Mouse (Mus musculus): ENCODE measurements around the gene Gm45140. TPM values are rescaled to one million over a fixed set of nuclear protein-coding genes. Genes with fewer than 3 reads are reported as not detected.

Gm45140 gene
- polyA plus RNA-seq (2014; fragmentation: Nextera tagmentation; extraction: Ambion mirVana): 3.6 and 4.1 TPM in 2 replicates

DNA sequence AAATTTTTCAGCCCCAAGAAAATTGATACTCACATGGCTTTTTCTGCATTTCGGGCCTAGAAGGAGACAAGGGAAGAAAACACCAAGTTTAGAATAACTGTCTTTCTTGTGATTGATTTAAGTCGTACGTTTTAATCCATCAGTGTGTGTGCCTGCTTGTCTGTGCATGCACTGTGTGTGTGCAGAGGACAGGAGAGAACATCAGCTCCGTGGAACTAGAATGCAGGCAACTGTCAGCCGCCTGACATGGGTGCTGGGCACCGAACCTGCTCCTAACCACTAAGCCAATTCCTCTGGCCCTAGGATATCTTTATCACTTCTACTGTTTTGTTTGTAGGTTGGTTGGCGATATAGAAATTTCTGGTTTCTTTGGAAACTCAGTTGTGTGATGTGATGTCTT, at the start of gene Gm45140:
Gene Gm45140, minus strand, starts transcription at position 101 of the 400 bp plus-strand sequence.
- Histone ChIP-seq H3K4me2 (ENCODE audit: low read depth, low read length) (no peak within 1 kb of the TSS), H3K36me3 (ENCODE audit: control insufficient read depth, insufficient read depth, low read length) (peaks cover 36% of the 10 kb centered on the region), H3K27ac (replicated peaks; ENCODE audit: low read depth, low read length) (no peak within 1 kb of the TSS), H3K4me3 (ENCODE audit: low read depth, low read length) (no peak within 1 kb of the TSS), H3K9me3 (ENCODE audit: control insufficient read depth, low read length) (no peaks in the 10 kb centered on the region), H3K9ac (ENCODE audit: low read depth, low read length) (no peak within 1 kb of the TSS), H3K27me3 (replicated peaks; ENCODE audit: control insufficient read depth, insufficient read depth, low read length) (no peaks in the 10 kb centered on the region), H3K4me1 (ENCODE audit: control insufficient read depth, insufficient read depth, low read length) (peaks cover 3% of the 10 kb centered on the region; the same call in 1 of the 2 replicates)
- WGBS: 89% methylated on average over 7 of the region's 7 CpGs
- no peak for DNase-seq (ENCODE audit: low spot score)
- no peak for ATAC-seq (ENCODE audit: low read depth)

DNA sequence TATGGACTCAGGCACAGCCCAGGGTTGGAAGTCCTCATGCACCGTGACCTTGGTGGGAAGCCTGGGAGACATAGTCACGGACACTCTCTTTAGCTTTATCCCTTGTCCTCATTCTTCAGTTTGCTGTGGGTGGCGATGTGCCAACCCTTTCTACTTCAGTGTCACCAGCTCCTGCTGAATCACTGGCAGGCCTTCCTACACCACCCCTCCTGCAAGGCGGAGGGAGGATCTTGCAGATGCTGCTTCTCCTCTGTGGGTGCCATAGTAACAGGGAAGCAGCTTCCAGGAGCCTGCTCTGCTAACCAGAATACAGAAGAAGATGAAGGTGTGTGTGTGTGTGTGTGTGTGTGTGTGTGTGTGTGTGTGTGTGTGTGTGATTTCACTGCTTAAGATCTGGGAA, 47.2 kb upstream of the Gm45140 start:
- Histone ChIP-seq H3K9me3 (ENCODE audit: control insufficient read depth, low read length) (no peaks in the 10 kb centered on the region), H3K27ac (replicated peaks; ENCODE audit: low read depth, low read length) (no peak overlapping the region), H3K27me3 (replicated peaks; ENCODE audit: control insufficient read depth, insufficient read depth, low read length) (no peaks in the 10 kb centered on the region), H3K4me2 (ENCODE audit: low read depth, low read length) (no peak overlapping the region), H3K9ac (ENCODE audit: low read depth, low read length) (no peak overlapping the region), H3K4me3 (ENCODE audit: low read depth, low read length) (no peak overlapping the region), H3K36me3 (ENCODE audit: control insufficient read depth, insufficient read depth, low read length) (no peaks in the 10 kb centered on the region), H3K4me1 (ENCODE audit: control insufficient read depth, insufficient read depth, low read length) (no peaks in the 10 kb centered on the region)
- no peak for ATAC-seq (ENCODE audit: low read depth)
- 53% methylated on average over 4 of the region's 4 CpGs for WGBS
- DNase-seq (ENCODE audit: low spot score): peak; percentile 4

DNA sequence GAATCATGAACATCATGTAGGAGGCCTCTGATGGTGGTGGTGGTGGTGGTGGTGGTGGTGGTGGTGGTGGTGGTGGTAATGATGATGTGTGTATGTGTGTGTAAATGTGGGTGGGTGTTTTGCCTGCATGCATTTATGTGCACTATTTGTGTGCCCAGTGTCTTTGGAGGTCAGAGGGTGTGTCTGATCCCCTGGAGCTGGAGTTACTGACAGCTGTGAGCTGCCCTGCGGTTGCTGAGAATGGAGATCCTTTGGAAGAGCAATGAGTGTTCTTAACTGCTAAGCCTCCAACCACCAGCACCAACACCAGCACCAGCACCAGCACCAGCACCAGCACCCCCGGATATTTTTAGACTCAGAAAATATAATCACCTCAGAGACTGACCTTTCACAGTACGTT, 46.6 kb upstream of the Gm45140 start:
- no peak for DNase-seq (ENCODE audit: low spot score)
- Histone ChIP-seq H3K9ac (ENCODE audit: low read depth, low read length) (no peak overlapping the region), H3K36me3 (ENCODE audit: control insufficient read depth, insufficient read depth, low read length) (no peaks in the 10 kb centered on the region), H3K9me3 (ENCODE audit: control insufficient read depth, low read length) (no peaks in the 10 kb centered on the region), H3K27ac (replicated peaks; ENCODE audit: low read depth, low read length) (no peak overlapping the region), H3K27me3 (replicated peaks; ENCODE audit: control insufficient read depth, insufficient read depth, low read length) (no peaks in the 10 kb centered on the region), H3K4me2 (ENCODE audit: low read depth, low read length) (no peak overlapping the region), H3K4me1 (ENCODE audit: control insufficient read depth, insufficient read depth, low read length) (no peaks in the 10 kb centered on the region), H3K4me3 (ENCODE audit: low read depth, low read length) (no peak overlapping the region)
- no peak for ATAC-seq (ENCODE audit: low read depth)
- WGBS: 80% methylated on average over 3 of the region's 3 CpGs

DNA sequence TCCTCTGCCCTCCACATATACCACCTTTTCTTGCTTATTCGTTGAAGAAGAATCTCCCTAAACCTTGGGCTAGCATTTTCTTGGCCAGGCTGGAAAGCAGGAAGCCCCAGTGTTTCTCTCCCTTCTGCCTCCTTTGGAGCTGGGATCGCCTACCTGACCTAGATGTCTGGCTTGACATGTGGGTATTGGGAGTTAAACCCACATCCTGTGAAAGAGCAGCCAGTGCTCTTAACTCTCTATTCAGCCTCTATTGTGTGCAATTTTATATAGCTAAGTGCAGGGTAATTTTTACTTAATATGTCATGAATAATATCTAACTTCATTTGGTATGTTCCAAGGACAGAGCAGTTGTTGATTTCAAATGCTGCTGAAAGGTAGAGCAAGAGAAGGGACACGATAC, 44.0 kb upstream of the Gm45140 start:
- no peaks in the 10 kb centered on the region for H3K4me1 ChIP-seq (ENCODE audit: control insufficient read depth, insufficient read depth, low read length)
- H3K27me3 ChIP-seq (replicated peaks; ENCODE audit: control insufficient read depth, insufficient read depth, low read length): no peaks in the 10 kb centered on the region
- no peak overlapping the region for H3K9ac ChIP-seq (ENCODE audit: low read depth, low read length)
- 73% methylated on average over 3 of the region's 3 CpGs for WGBS
- H3K9me3 ChIP-seq (ENCODE audit: control insufficient read depth, low read length): no peaks in the 10 kb centered on the region
- no peaks in the 10 kb centered on the region for H3K36me3 ChIP-seq (ENCODE audit: control insufficient read depth, insufficient read depth, low read length)
- DNase-seq (ENCODE audit: low spot score) (no peak), ATAC-seq (ENCODE audit: low read depth) (no peak)
- no peak overlapping the region for H3K4me3 ChIP-seq (ENCODE audit: low read depth, low read length)
- no peak overlapping the region for H3K4me2 ChIP-seq (ENCODE audit: low read depth, low read length)
- H3K27ac ChIP-seq (replicated peaks; ENCODE audit: low read depth, low read length): no peak overlapping the region

DNA sequence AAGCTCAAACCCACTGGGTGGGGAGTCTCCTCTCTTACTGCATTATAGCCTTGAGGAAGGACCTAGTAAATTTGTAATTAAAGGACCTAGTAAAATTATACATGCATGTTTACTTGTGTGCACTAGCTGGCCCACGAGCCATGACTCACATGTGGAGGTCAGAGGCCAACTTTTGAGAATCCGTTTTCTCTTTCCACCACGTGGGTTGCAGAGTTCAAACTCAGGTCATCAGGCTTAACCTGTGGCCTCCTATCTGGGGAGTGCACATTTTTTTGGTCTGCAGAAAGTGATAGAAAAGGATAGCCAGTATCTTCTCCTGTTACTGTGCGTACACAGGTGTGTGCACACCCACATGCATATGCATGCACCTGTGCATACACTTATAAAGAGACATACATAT, 43.4 kb upstream of the Gm45140 start:
- 27% methylated on average over 4 of the region's 4 CpGs for WGBS
- no peak overlapping the region for H3K4me3 ChIP-seq (ENCODE audit: low read depth, low read length)
- no peaks in the 10 kb centered on the region for H3K4me1 ChIP-seq (ENCODE audit: control insufficient read depth, insufficient read depth, low read length)
- ATAC-seq (ENCODE audit: low read depth) (no peak), DNase-seq (ENCODE audit: low spot score) (no peak)
- H3K9me3 ChIP-seq (ENCODE audit: control insufficient read depth, low read length): no peaks in the 10 kb centered on the region
- H3K27ac ChIP-seq (replicated peaks; ENCODE audit: low read depth, low read length): no peak overlapping the region
- no peak overlapping the region for H3K9ac ChIP-seq (ENCODE audit: low read depth, low read length)
- no peaks in the 10 kb centered on the region for H3K27me3 ChIP-seq (replicated peaks; ENCODE audit: control insufficient read depth, insufficient read depth, low read length)
- no peaks in the 10 kb centered on the region for H3K36me3 ChIP-seq (ENCODE audit: control insufficient read depth, insufficient read depth, low read length)
- H3K4me2 ChIP-seq (ENCODE audit: low read depth, low read length): no peak overlapping the region

DNA sequence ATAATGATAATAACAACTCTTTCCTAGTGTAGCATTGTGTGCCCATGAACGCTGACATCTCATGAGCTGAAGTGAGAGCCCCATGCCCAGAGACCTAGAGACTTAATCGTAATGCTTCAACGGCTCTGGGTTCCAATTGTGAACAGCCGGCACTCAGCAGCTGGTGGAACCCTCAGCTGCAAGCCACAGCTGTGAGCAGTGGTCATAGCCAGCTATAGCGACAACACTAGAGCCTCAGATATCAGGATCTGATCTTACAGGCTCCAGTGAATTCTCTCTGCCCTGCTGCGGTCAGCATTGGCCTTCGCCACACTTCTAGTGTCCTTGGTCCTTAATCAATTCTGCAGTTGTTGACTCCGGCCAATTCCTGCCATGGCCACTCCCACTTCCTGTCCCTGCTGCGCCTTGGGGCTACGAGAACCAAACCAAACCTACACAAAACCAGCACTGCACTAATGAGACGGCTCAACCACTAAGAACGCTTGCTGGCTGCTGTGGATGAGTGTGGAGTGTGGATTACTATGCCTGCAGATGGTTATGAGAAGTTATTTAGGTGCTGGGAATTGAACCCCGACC, 40.6 kb upstream of the Gm45140 start:
- 56% methylated on average over 13 of the region's 13 CpGs for WGBS

DNA sequence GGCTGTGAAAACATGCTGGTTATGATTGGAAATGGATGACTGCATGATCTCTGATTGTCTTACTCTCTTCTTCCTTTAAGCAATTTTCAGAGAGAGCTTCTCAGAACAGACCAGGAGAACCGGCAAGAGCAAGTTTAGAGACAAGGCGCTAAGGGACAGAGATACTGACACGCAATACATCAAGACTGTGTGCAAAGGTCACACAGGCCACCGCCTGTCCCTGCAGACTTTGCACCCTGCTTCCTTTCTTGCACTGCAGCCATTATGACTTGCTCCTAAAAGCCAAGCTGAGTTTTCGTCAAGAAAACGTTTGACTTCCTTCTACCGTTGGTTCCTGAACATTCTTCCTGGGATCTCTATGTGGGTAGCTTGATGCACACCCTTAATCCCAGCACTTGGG, 40.0 kb upstream of the Gm45140 start:
- DNase-seq (ENCODE audit: low spot score): no peak
- no peak overlapping the region for H3K9ac ChIP-seq (ENCODE audit: low read depth, low read length)
- no peaks in the 10 kb centered on the region for H3K36me3 ChIP-seq (ENCODE audit: control insufficient read depth, insufficient read depth, low read length)
- H3K27me3 ChIP-seq (replicated peaks; ENCODE audit: control insufficient read depth, insufficient read depth, low read length): no peaks in the 10 kb centered on the region
- H3K4me1 ChIP-seq (ENCODE audit: control insufficient read depth, insufficient read depth, low read length): no peaks in the 10 kb centered on the region
- ATAC-seq (ENCODE audit: low read depth): no peak
- H3K4me3 ChIP-seq (ENCODE audit: low read depth, low read length): no peak overlapping the region
- no peak overlapping the region for H3K4me2 ChIP-seq (ENCODE audit: low read depth, low read length)
- H3K9me3 ChIP-seq (ENCODE audit: control insufficient read depth, low read length): no peaks in the 10 kb centered on the region
- 85% methylated on average over 7 of the region's 7 CpGs for WGBS
- H3K27ac ChIP-seq (replicated peaks; ENCODE audit: low read depth, low read length): no peak overlapping the region

More for the DNA sequence above, 40.6 kb upstream of the Gm45140 start:
- Histone ChIP-seq H3K9me3 (ENCODE audit: control insufficient read depth, low read length) (no peaks in the 10 kb centered on the region), H3K27ac (replicated peaks; ENCODE audit: low read depth, low read length) (no peak overlapping the region), H3K27me3 (replicated peaks; ENCODE audit: control insufficient read depth, insufficient read depth, low read length) (no peaks in the 10 kb centered on the region), H3K4me3 (ENCODE audit: low read depth, low read length) (no peak overlapping the region), H3K4me2 (ENCODE audit: low read depth, low read length) (no peak overlapping the region), H3K9ac (ENCODE audit: low read depth, low read length) (no peak overlapping the region), H3K4me1 (ENCODE audit: control insufficient read depth, insufficient read depth, low read length) (no peaks in the 10 kb centered on the region), H3K36me3 (ENCODE audit: control insufficient read depth, insufficient read depth, low read length) (no peaks in the 10 kb centered on the region)
- ATAC-seq (ENCODE audit: low read depth) (no peak), DNase-seq (ENCODE audit: low spot score) (no peak)

DNA sequence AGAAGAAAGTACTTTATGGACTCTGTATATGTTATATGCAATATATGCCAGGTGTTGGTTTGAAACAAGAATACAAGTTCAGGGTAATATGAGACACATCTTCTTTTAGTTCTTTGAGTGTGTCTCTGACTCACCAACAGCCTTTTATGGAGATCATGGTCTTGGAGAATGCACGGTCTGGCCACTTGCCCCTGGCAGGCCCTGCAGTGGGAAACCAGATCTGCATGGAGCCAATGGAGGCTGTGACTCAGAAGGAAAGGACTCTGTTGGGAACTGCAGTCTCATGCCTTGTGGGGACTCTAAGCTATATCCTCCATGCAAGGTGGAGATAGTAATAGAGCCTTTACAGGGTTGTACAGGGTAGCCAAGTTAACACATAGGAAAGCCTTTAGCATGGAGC, 39.5 kb upstream of the Gm45140 start:
- H3K9ac ChIP-seq (ENCODE audit: low read depth, low read length): no peak overlapping the region
- H3K4me1 ChIP-seq (ENCODE audit: control insufficient read depth, insufficient read depth, low read length): no peaks in the 10 kb centered on the region
- no peaks in the 10 kb centered on the region for H3K27me3 ChIP-seq (replicated peaks; ENCODE audit: control insufficient read depth, insufficient read depth, low read length)
- H3K36me3 ChIP-seq (ENCODE audit: control insufficient read depth, insufficient read depth, low read length): no peaks in the 10 kb centered on the region
- WGBS: 69% methylated on average over 1 of the region's 1 CpGs
- H3K4me3 ChIP-seq (ENCODE audit: low read depth, low read length): no peak overlapping the region
- H3K9me3 ChIP-seq (ENCODE audit: control insufficient read depth, low read length): no peaks in the 10 kb centered on the region
- no peak overlapping the region for H3K27ac ChIP-seq (replicated peaks; ENCODE audit: low read depth, low read length)
- no peak for DNase-seq (ENCODE audit: low spot score)
- H3K4me2 ChIP-seq (ENCODE audit: low read depth, low read length): no peak overlapping the region
- ATAC-seq (ENCODE audit: low read depth): no peak

DNA sequence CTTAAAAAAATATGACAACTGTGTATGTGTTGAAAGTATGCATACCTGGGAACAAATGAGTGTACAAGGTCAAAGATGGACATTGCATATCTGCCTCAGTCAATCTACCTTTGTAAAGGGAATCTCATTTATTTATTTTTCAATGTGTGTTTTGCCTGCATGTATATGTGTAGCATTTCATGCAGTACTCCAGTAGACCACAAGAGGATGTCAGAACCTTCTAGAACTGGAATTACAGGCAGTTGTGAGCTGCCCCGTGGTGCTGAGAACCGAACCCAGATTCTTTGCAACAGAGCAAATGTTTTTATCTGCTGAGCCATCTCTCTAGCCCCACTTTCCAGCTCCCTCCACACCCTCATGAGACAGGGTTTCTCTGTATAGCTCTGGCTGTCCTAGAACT, 38.4 kb upstream of the Gm45140 start:
- Histone ChIP-seq H3K9ac (ENCODE audit: low read depth, low read length) (no peak overlapping the region), H3K9me3 (ENCODE audit: control insufficient read depth, low read length) (no peaks in the 10 kb centered on the region), H3K36me3 (ENCODE audit: control insufficient read depth, insufficient read depth, low read length) (no peaks in the 10 kb centered on the region), H3K4me1 (ENCODE audit: control insufficient read depth, insufficient read depth, low read length) (no peaks in the 10 kb centered on the region), H3K4me2 (ENCODE audit: low read depth, low read length) (no peak overlapping the region), H3K4me3 (ENCODE audit: low read depth, low read length) (no peak overlapping the region), H3K27ac (replicated peaks; ENCODE audit: low read depth, low read length) (no peak overlapping the region), H3K27me3 (replicated peaks; ENCODE audit: control insufficient read depth, insufficient read depth, low read length) (no peaks in the 10 kb centered on the region)
- WGBS: 87% methylated on average over 2 of the region's 2 CpGs
- DNase-seq (ENCODE audit: low spot score): no peak
- ATAC-seq (ENCODE audit: low read depth): no peak
